Mouse (Mus musculus) liver, embryonic 14.5 days (tissue): ENCODE measurements at regions not wholly inside any gene's neighbourhood (a gene's known extent, or its start where the extent isn't known, plus 50 kb on each side); places are given as distances from the start of the nearest gene placed in this dataset.

Experiments used
- CTCF ChIP-seq: IDR thresholded peaks from 2 replicates; pipeline ENCODE4 v1.5.1; 2016; ENCODE audit warnings: antibody characterized with exemption, low read depth, control low read depth
- EP300 ChIP-seq: IDR thresholded peaks from 2 replicates; pipeline ENCODE4 v1.6.1; 2016; ENCODE audit warnings: antibody characterized with exemption, low read depth

- TF ChIP-seq EP300 (no peak), CTCF (no peak)
These were observed 659.2 kb downstream of the Zfp706 start for GRCm38 (mm10) chr15:36348348-36348747.
